Mouse (Mus musculus): Measurements from ENCODE around the gene Tldc1. TPM values are rescaled to one million over a fixed set of nuclear protein-coding genes. Genes with fewer than 3 reads are reported as not detected.

Gene Tldc1
- polyA plus RNA-seq, 1 experiment: 3.2 TPM

- Histone ChIP-seq H3K4me3 (replicated peaks; ENCODE audit: control insufficient read depth, low read depth, low read length) (no peak overlapping the region), H3K4me1 (ENCODE audit: control insufficient read depth, insufficient read depth, low read length) (peaks cover 19% of the 10 kb centered on the region), H3K27ac (ENCODE audit: control insufficient read depth, insufficient read depth, low read depth, low read length, poor library complexity) (no peak overlapping the region)
- TF ChIP-seq CTCF (IDR thresholded peaks at IDR 0.05; ENCODE audit: control insufficient read depth, insufficient read depth, low read length): no peak
- no peak for TF ChIP-seq POLR2A (IDR thresholded peaks at IDR 0.05; ENCODE audit: borderline replicate concordance, control insufficient read depth, low read depth, low read length)
- WGBS: 91% methylated on average over 9 of the region's 9 CpGs
These were observed 31.4 kb upstream of the Tldc1 start for GRCm38 (mm10) chr8:119809620-119810019.

GRCm38 (mm10) chr8:119807687-119808086, 29.5 kb upstream of the Tldc1 start:
- H3K4me3 ChIP-seq (replicated peaks; ENCODE audit: control insufficient read depth, low read depth, low read length): no peak overlapping the region
- 58% methylated on average over 4 of the region's 4 CpGs for WGBS
- TF ChIP-seq POLR2A (IDR thresholded peaks at IDR 0.05; ENCODE audit: borderline replicate concordance, control insufficient read depth, low read depth, low read length): no peak
- TF ChIP-seq CTCF (IDR thresholded peaks at IDR 0.05; ENCODE audit: control insufficient read depth, insufficient read depth, low read length): no peak
- no peak overlapping the region for H3K27ac ChIP-seq (ENCODE audit: control insufficient read depth, insufficient read depth, low read depth, low read length, poor library complexity)
- peaks cover 7% of the 10 kb centered on the region for H3K4me1 ChIP-seq (ENCODE audit: control insufficient read depth, insufficient read depth, low read length)

- no peak overlapping the region for H3K4me3 ChIP-seq (replicated peaks; ENCODE audit: control insufficient read depth, low read depth, low read length)
- TF ChIP-seq POLR2A (IDR thresholded peaks at IDR 0.05; ENCODE audit: borderline replicate concordance, control insufficient read depth, low read depth, low read length) (no peak), CTCF (IDR thresholded peaks at IDR 0.05; ENCODE audit: control insufficient read depth, insufficient read depth, low read length) (no peak)
- peaks cover 3% of the 10 kb centered on the region for H3K4me1 ChIP-seq (ENCODE audit: control insufficient read depth, insufficient read depth, low read length)
- H3K27ac ChIP-seq (ENCODE audit: control insufficient read depth, insufficient read depth, low read depth, low read length, poor library complexity): peak overlapping the region; percentile 75
- WGBS: 59% methylated on average over 14 of the region's 14 CpGs
These were observed 28.4 kb upstream of the Tldc1 start for GRCm38 (mm10) chr8:119806422-119807263.

GRCm38 (mm10) chr8:119805275-119805674, 27.1 kb upstream of the Tldc1 start:
- 81% methylated on average over 8 of the region's 8 CpGs for WGBS
- H3K4me1 ChIP-seq (ENCODE audit: control insufficient read depth, insufficient read depth, low read length): no peaks in the 10 kb centered on the region; the same call in 1 of the 2 replicates
- H3K4me3 ChIP-seq (replicated peaks; ENCODE audit: control insufficient read depth, low read depth, low read length): no peak overlapping the region
- no peak overlapping the region for H3K27ac ChIP-seq (ENCODE audit: control insufficient read depth, insufficient read depth, low read depth, low read length, poor library complexity)
- TF ChIP-seq POLR2A (IDR thresholded peaks at IDR 0.05; ENCODE audit: borderline replicate concordance, control insufficient read depth, low read depth, low read length): no peak
- no peak for TF ChIP-seq CTCF (IDR thresholded peaks at IDR 0.05; ENCODE audit: control insufficient read depth, insufficient read depth, low read length)

GRCm38 (mm10) chr8:119802592-119802991, 24.4 kb upstream of the Tldc1 start:
- Histone ChIP-seq H3K4me1 (ENCODE audit: control insufficient read depth, insufficient read depth, low read length) (peaks cover 2% of the 10 kb centered on the region; the same call in 1 of the 2 replicates), H3K27ac (ENCODE audit: control insufficient read depth, insufficient read depth, low read depth, low read length, poor library complexity) (no peak overlapping the region), H3K4me3 (replicated peaks; ENCODE audit: control insufficient read depth, low read depth, low read length) (no peak overlapping the region)
- 81% methylated on average over 1 of the region's 1 CpGs for WGBS
- peak; percentile 34; the same call in 1 of the 2 replicates for TF ChIP-seq CTCF (IDR thresholded peaks at IDR 0.05; ENCODE audit: control insufficient read depth, insufficient read depth, low read length)
- no peak for TF ChIP-seq POLR2A (IDR thresholded peaks at IDR 0.05; ENCODE audit: borderline replicate concordance, control insufficient read depth, low read depth, low read length)

- TF ChIP-seq POLR2A (IDR thresholded peaks at IDR 0.05; ENCODE audit: borderline replicate concordance, control insufficient read depth, low read depth, low read length) (no peak), CTCF (IDR thresholded peaks at IDR 0.05; ENCODE audit: control insufficient read depth, insufficient read depth, low read length) (no peak)
- Histone ChIP-seq H3K4me1 (ENCODE audit: control insufficient read depth, insufficient read depth, low read length) (peaks cover 2% of the 10 kb centered on the region; the same call in 1 of the 2 replicates), H3K27ac (ENCODE audit: control insufficient read depth, insufficient read depth, low read depth, low read length, poor library complexity) (no peak overlapping the region), H3K4me3 (replicated peaks; ENCODE audit: control insufficient read depth, low read depth, low read length) (no peak overlapping the region)
- 56% methylated on average over 4 of the region's 4 CpGs for WGBS
These were observed 23.0 kb upstream of the Tldc1 start for GRCm38 (mm10) chr8:119801168-119801567.

GRCm38 (mm10) chr8:119798965-119799264, 20.7 kb upstream of the Tldc1 start:
- Histone ChIP-seq H3K4me3 (replicated peaks; ENCODE audit: control insufficient read depth, low read depth, low read length) (no peak overlapping the region), H3K4me1 (ENCODE audit: control insufficient read depth, insufficient read depth, low read length) (peaks cover 2% of the 10 kb centered on the region; the same call in 1 of the 2 replicates), H3K27ac (ENCODE audit: control insufficient read depth, insufficient read depth, low read depth, low read length, poor library complexity) (no peak overlapping the region)
- 52% methylated on average over 2 of the region's 2 CpGs for WGBS
- TF ChIP-seq POLR2A (IDR thresholded peaks at IDR 0.05; ENCODE audit: borderline replicate concordance, control insufficient read depth, low read depth, low read length): no peak
- no peak for TF ChIP-seq CTCF (IDR thresholded peaks at IDR 0.05; ENCODE audit: control insufficient read depth, insufficient read depth, low read length)

GRCm38 (mm10) chr8:119798170-119798964, 20.2 kb upstream of the Tldc1 start:
- 5% methylated on average over 15 of the region's 15 CpGs for WGBS
- TF ChIP-seq POLR2A (IDR thresholded peaks at IDR 0.05; ENCODE audit: borderline replicate concordance, control insufficient read depth, low read depth, low read length): no peak
- TF ChIP-seq CTCF (IDR thresholded peaks at IDR 0.05; ENCODE audit: control insufficient read depth, insufficient read depth, low read length): no peak
- Histone ChIP-seq H3K4me3 (replicated peaks; ENCODE audit: control insufficient read depth, low read depth, low read length) (peak overlapping the region; percentile 25), H3K27ac (ENCODE audit: control insufficient read depth, insufficient read depth, low read depth, low read length, poor library complexity) (peak overlapping the region; percentile 50), H3K4me1 (ENCODE audit: control insufficient read depth, insufficient read depth, low read length) (peaks cover 2% of the 10 kb centered on the region; the same call in 1 of the 2 replicates)

All from bone marrow, adult 2 months (tissue).